Mouse (Mus musculus) testis, adult 2 months (tissue): Measurements from ENCODE around the gene Il10rb. TPM values are rescaled to one million over a fixed set of nuclear protein-coding genes. Genes with fewer than 3 reads are reported as not detected.

ENCODE experiments used
- H3K27ac ChIP-seq: fragments of 200-500 bp; 2 replicates; pipeline ENCODE4 v1.5.1; 2012; ENCODE audit warnings: low read depth, low read length; ENCODE audit not compliant: control insufficient read depth, insufficient read depth
- H3K27me3 ChIP-seq: fragments of 200-500 bp; 2 replicates; pipeline ENCODE4 v1.6.1; 2012; ENCODE audit warnings: mild to moderate bottlenecking, low read length, moderate library complexity; ENCODE audit not compliant: control insufficient read depth, insufficient read depth
- H3K36me3 ChIP-seq: fragments of 200-500 bp; 2 replicates; pipeline ENCODE4 v1.6.1; 2012; ENCODE audit warnings: mild to moderate bottlenecking, low read length; ENCODE audit not compliant: control insufficient read depth, insufficient read depth
- H3K4me1 ChIP-seq: fragments of 200-500 bp; 2 replicates; pipeline ENCODE4 v1.6.1; 2012; ENCODE audit warnings: low read length; ENCODE audit not compliant: control insufficient read depth, insufficient read depth
- H3K4me3 ChIP-seq: fragments of 200-500 bp; 2 replicates; pipeline ENCODE4 v1.5.1; 2012; ENCODE audit warnings: low read depth, mild to moderate bottlenecking, low read length, moderate library complexity, mixed read lengths; ENCODE audit not compliant: control insufficient read depth
- CTCF ChIP-seq: fragments of 200-500 bp; IDR thresholded peaks from 2 replicates; pipeline ENCODE4 v1.5.1; 2012; ENCODE audit warnings: low read depth, mild to moderate bottlenecking, inconsistent platforms, low read length, moderate library complexity; ENCODE audit not compliant: control insufficient read depth, insufficient read depth, insufficient replicate concordance
- POLR2A ChIP-seq: fragments of 200-500 bp; IDR thresholded peaks from 2 replicates; pipeline ENCODE4 v1.6.1; 2012; ENCODE audit warnings: low read depth, mild to moderate bottlenecking, inconsistent platforms, low read length, moderate library complexity; ENCODE audit not compliant: control insufficient read depth
- polyA plus RNA-seq: library from polyadenylated mRNA; depleted of rRNA; stranded (reverse); fragments of >200 nt; gene quantifications from 2 replicates; pipeline ENCODE4 v1.2.3, GENCODE M21; 2012

Gene Il10rb
- polyA plus RNA-seq, 1 experiment: 7.2 TPM

- no peak for TF ChIP-seq CTCF
- TF ChIP-seq POLR2A: no peak
- no peak overlapping the region for H3K27ac ChIP-seq
- no peaks in the 10 kb centered on the region for H3K36me3 ChIP-seq
- H3K4me1 ChIP-seq: 0 out of 2 replicates have a peak, but pooled peaks cover 4% of the 10 kb centered on the region
- H3K27me3 ChIP-seq: no peaks in the 10 kb centered on the region
- no peak overlapping the region for H3K4me3 ChIP-seq
Measured at GRCm38 (mm10) chr16:91446778-91447511, 41.0 kb downstream of the Il10rb start.

- Histone ChIP-seq H3K36me3 (no peaks in the 10 kb centered on the region), H3K4me3 (no peak overlapping the region), H3K27ac (no peak overlapping the region), H3K27me3 (no peaks in the 10 kb centered on the region), H3K4me1 (0 out of 2 replicates have a peak, but pooled peaks cover 4% of the 10 kb centered on the region)
- no peak for TF ChIP-seq POLR2A
- TF ChIP-seq CTCF: no peak
Measured at GRCm38 (mm10) chr16:91447512-91447900, 41.5 kb downstream of the Il10rb start.

GRCm38 (mm10) chr16:91448088-91448487 is 42.1 kb downstream of the Il10rb start:
- Histone ChIP-seq H3K27me3 (no peaks in the 10 kb centered on the region), H3K27ac (no peak overlapping the region), H3K4me1 (0 out of 2 replicates have a peak, but pooled peaks cover under 1% of the 10 kb centered on the region), H3K4me3 (no peak overlapping the region), H3K36me3 (no peaks in the 10 kb centered on the region)
- no peak for TF ChIP-seq CTCF
- TF ChIP-seq POLR2A: no peak

GRCm38 (mm10) chr16:91448895-91449294 is 42.9 kb downstream of the Il10rb start:
- no peak overlapping the region for H3K4me3 ChIP-seq
- TF ChIP-seq CTCF (no peak), POLR2A (no peak)
- no peaks in the 10 kb centered on the region for H3K4me1 ChIP-seq
- H3K27me3 ChIP-seq: no peaks in the 10 kb centered on the region
- H3K27ac ChIP-seq: no peak overlapping the region
- H3K36me3 ChIP-seq: no peaks in the 10 kb centered on the region

GRCm38 (mm10) chr16:91450137-91451064 is 44.4 kb downstream of the Il10rb start:
- no peak for TF ChIP-seq CTCF
- TF ChIP-seq POLR2A: no peak
- no peaks in the 10 kb centered on the region for H3K4me1 ChIP-seq
- no peak overlapping the region for H3K27ac ChIP-seq
- H3K4me3 ChIP-seq: no peak overlapping the region
- H3K27me3 ChIP-seq: no peaks in the 10 kb centered on the region
- H3K36me3 ChIP-seq: no peaks in the 10 kb centered on the region

- Histone ChIP-seq H3K4me3 (no peak overlapping the region), H3K36me3 (no peaks in the 10 kb centered on the region), H3K27me3 (no peaks in the 10 kb centered on the region), H3K27ac (no peak overlapping the region), H3K4me1 (no peaks in the 10 kb centered on the region)
- TF ChIP-seq CTCF (no peak), POLR2A (no peak)
Measured at GRCm38 (mm10) chr16:91451949-91452348, 46.0 kb downstream of the Il10rb start.

- H3K4me3 ChIP-seq: no peak overlapping the region
- H3K4me1 ChIP-seq: no peaks in the 10 kb centered on the region
- TF ChIP-seq CTCF: no peak
- TF ChIP-seq POLR2A: no peak
- H3K27ac ChIP-seq: no peak overlapping the region
- no peaks in the 10 kb centered on the region for H3K27me3 ChIP-seq
- H3K36me3 ChIP-seq: no peaks in the 10 kb centered on the region
Measured at GRCm38 (mm10) chr16:91452363-91452896, 46.5 kb downstream of the Il10rb start.
